Mouse (Mus musculus) erythroblast, adult 5-6 weeks (primary cell): ENCODE measurements around the gene Prl2c1. TPM values are rescaled to one million over a fixed set of nuclear protein-coding genes. Genes with fewer than 3 reads are reported as not detected.
"Not testable (repeated sequence)": the region's sequence is repeated elsewhere in the genome, so short reads cannot be mapped to it uniquely, and the experiment has no call there.

Source experiments
- ATAC-seq: replicated peaks from 2 replicates; pipeline ENCODE4 v1.8.0; 2016; ENCODE audit warnings: moderate number of reproducible peaks, mild to moderate bottlenecking, moderate TSS enrichment, inconsistent platforms; ENCODE audit not compliant: poor library complexity, low FRiP score, severe bottlenecking
- total RNA-seq, 2 experiments: library from RNA; stranded (forward) in 1 of 2; stranded (reverse) in 1 of 2; fragments of 150-400 nt in 1 of 2; fragments of 200-764, 138-1000 nt in 1 of 2; gene quantifications; 2 replicates each; pipeline versions ENCODE4 v1.2.3 to v1.2.4; 2015 to 2017; ENCODE audit warnings: low replicate concordance in 2 of 2

The Prl2c1 gene
- total RNA-seq (2015; ENCODE audit: low replicate concordance): not detected in 2 replicates
- total RNA-seq (2017; ENCODE audit: low replicate concordance): not detected in 2 replicates

- ATAC-seq: no peak
Observed at GRCm38 (mm10) chr13:27849042-27849441, at the start of gene Prl2c1. Gene Prl2c1 (plus strand): TSS chr13:27849342.

DNA sequence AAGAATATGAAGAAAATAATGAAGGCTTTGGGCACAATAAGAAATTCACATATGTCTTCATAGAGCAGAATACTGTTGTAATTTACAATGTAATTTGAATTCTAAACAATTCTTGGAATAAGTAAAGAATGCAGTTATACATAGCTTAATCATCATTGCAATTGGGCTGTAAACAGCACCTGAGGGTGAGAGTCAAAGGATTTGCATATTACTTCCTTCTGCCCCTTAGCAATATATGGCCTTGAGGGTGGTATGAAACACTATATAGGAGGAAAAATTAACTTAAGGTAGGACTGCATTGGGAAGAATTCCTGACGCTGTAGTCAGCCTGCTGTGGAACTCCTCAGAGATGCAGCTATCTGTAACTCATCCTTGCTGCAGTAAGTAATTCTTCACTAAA is 47.8 kb upstream of the Prl2c1 start, which contains the start of gene Prl2a1:
Gene Prl2a1 (plus strand): TSS at position 301 of the 400 bp plus-strand sequence.
- no peak for ATAC-seq

- no peak for ATAC-seq
Observed at GRCm38 (mm10) chr13:27802765-27803164, 46.4 kb upstream of the Prl2c1 start.

DNA sequence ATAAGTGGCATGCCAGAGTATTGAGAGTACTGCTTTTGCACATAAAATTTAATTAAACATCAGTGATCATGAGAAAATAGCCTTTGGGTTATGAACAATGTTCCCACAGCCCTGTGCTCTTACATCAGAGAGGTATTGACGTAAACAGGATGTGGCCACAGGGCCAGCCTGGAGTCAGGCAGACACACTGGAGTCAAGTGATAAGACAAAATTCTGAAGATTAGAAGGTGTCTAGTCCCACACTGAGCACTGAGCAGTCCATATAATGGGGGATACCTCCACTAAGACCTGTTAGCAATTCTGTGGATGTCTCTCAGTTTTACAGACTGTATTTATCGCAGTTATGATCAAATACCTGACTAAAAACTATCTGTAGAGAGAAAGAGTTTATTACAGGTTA is 55.1 kb downstream of the Prl2c1 start:
- ATAC-seq: not testable (repeated sequence)

Other genes with a start within 250 kb of the Prl2c1 start
- not detected in 2 replicates for gene Prl7b1, start 238.8 kb upstream of the Prl2c1 start, total RNA-seq (2015; ENCODE audit: low replicate concordance)
- gene Prl7b1, start 238.8 kb upstream of the Prl2c1 start, total RNA-seq (2017; ENCODE audit: low replicate concordance): not detected in 2 replicates
- gene Prl7a1, start 206.8 kb upstream of the Prl2c1 start, total RNA-seq (2015; ENCODE audit: low replicate concordance): not detected in 2 replicates
- gene Prl7a1, start 206.8 kb upstream of the Prl2c1 start, total RNA-seq (2017; ENCODE audit: low replicate concordance): not detected in 2 replicates
- gene Prl7a2, start 181.3 kb upstream of the Prl2c1 start, total RNA-seq (2015; ENCODE audit: low replicate concordance): not detected in 2 replicates
- gene Prl7a2, start 181.3 kb upstream of the Prl2c1 start, total RNA-seq (2017; ENCODE audit: low replicate concordance): not detected in 2 replicates
- not detected in 2 replicates for gene Prl7d1, start 132.6 kb upstream of the Prl2c1 start, total RNA-seq (2015; ENCODE audit: low replicate concordance)
- gene Prl7d1, start 132.6 kb upstream of the Prl2c1 start, total RNA-seq (2017; ENCODE audit: low replicate concordance): not detected in 2 replicates
- not detected in 2 replicates for gene Prl7c1, start 68.5 kb upstream of the Prl2c1 start, total RNA-seq (2015; ENCODE audit: low replicate concordance)
- not detected in 2 replicates for gene Prl7c1, start 68.5 kb upstream of the Prl2c1 start, total RNA-seq (2017; ENCODE audit: low replicate concordance)
- not detected in 2 replicates for gene Prl2a1, start 47.7 kb upstream of the Prl2c1 start, total RNA-seq (2015; ENCODE audit: low replicate concordance)
- gene Prl2a1, start 47.7 kb upstream of the Prl2c1 start, total RNA-seq (2017; ENCODE audit: low replicate concordance): not detected in 2 replicates
- gene Prl4a1, start 166.9 kb downstream of the Prl2c1 start, total RNA-seq (2015; ENCODE audit: low replicate concordance): not detected in 2 replicates
- not detected in 2 replicates for gene Prl4a1, start 166.9 kb downstream of the Prl2c1 start, total RNA-seq (2017; ENCODE audit: low replicate concordance)